Mouse (Mus musculus) cerebellum, postnatal 25 days (tissue): ENCODE measurements around the gene Usp49.
"Not testable (repeated sequence)": the region's sequence is repeated elsewhere in the genome, so short reads cannot be mapped to it uniquely, and the experiment has no call there.

Experiments
- DNase-seq, 2 experiments: peaks; one replicate each; pipeline ENCODE4 v3.0.0; 2021; ENCODE audit warnings: mixed read lengths in 2 of 2

Usp49 gene

DNA sequence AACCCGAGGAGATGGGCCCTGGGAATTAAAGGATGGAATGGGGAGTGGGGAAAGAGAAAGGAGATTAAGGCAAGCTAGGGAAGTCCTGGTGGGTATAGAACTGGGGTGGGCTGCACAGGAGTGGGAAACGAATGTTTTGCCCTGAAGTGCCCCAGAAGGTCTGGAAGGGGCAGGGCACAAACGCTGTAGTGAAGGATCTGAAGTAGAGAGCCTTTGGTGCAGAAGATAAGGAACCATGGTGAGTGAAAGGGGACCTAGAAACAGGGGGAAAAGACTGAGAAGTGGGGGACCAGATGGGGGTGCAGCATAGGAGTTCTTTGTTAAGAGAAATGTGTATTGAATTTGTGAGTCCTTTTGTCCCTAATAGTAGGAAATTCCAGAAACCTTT, at the start of gene Usp49:
Gene Usp49, plus strand, starts transcription at position 13 of the 388 bp plus-strand sequence.
- DNase-seq = no peak

GRCm38 (mm10) chr17:47580962-47581361, 49.5 kb upstream of the Usp49 start:
- DNase-seq = no peak

DNA sequence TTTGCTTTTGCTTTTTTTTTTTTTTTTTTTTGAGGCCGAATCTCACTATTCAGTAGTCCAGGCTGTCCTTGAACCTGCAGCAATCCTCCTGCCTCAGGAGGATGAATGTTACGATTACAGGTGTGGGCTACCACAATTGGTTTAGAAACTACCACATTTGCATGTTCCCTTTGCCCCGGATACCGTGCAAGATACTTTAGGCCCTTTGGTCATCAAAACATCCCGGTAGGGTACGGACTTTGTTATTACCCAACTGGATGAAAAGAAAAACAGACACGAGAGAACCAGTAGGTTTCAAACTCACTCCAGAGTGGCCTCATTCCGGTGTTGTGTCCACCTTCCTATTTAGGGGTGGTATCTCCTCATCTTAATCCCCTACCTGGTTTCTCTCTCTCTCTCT, 42.0 kb upstream of the Usp49 start:
- DNase-seq = no peak

DNA sequence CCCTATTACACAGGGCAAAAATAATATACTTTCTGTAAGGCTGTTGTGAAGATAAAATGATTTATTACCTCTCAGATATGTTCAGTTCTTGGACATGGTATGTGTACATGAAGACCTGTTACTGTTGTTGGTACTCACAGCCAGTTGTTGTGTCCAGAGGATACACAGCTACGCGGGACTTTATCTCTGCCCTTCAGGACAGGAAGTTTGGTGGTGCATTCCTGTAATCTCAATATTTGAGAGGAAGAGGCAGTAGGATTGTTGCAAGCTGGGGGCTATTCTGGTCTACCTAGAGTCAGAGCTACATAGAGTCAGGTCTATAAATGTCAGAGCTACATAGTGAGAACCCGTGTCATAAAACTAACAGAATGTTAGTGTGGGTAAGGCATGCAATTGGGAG, 39.4 kb upstream of the Usp49 start:
- DNase-seq = no peak

GRCm38 (mm10) chr17:47593215-47593853, 37.2 kb upstream of the Usp49 start:
- peak; percentile 90 to 97 for DNase-seq

- peak in 1 of 2 experiments; percentile 33 for DNase-seq
Measured at GRCm38 (mm10) chr17:47593854-47594182, 36.7 kb upstream of the Usp49 start.

- DNase-seq = peak; percentile 35 to 44
Measured at GRCm38 (mm10) chr17:47594183-47594968, 36.1 kb upstream of the Usp49 start.

DNA sequence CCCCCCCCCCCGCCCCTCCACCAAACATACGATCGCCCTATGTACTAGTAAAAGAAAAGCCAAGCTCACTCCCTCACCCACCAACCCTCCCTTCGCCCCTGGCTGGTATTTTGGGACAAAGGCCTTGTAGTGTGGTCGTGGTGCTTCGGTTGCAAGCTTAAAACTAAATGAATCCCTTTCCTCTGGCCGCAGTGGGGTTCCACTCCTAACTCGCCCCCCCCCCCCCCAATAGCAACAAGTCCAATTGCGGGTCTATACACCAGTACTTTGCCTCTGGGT, 35.6 kb upstream of the Usp49 start:
- no peak for DNase-seq

- no peak for DNase-seq
Measured at GRCm38 (mm10) chr17:47595248-47596161, 35.0 kb upstream of the Usp49 start.

- DNase-seq = no peak
Measured at GRCm38 (mm10) chr17:47596162-47596838, 34.2 kb upstream of the Usp49 start.

- DNase-seq = no peak
Measured at GRCm38 (mm10) chr17:47596839-47597164, 33.7 kb upstream of the Usp49 start.

DNA sequence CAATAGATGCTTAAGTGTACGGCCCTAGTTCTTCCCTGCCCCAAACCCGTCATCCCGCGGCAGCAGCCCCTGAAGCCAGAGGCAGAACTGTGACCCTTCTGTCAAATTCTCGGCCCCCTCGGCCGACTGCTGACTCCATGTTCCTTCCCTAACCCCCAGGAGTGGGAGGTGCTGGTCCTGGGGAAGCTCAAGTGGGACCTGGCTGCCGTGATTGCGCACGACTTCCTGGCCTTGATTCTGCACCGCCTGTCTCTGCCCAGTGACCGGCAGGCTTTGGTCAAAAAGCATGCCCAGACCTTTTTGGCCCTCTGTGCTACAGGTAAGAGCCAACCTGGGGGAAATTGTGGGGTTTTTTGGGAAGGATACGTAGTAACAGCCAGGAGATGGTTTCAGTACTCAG, 33.2 kb upstream of the Usp49 start:
- DNase-seq = no peak

DNA sequence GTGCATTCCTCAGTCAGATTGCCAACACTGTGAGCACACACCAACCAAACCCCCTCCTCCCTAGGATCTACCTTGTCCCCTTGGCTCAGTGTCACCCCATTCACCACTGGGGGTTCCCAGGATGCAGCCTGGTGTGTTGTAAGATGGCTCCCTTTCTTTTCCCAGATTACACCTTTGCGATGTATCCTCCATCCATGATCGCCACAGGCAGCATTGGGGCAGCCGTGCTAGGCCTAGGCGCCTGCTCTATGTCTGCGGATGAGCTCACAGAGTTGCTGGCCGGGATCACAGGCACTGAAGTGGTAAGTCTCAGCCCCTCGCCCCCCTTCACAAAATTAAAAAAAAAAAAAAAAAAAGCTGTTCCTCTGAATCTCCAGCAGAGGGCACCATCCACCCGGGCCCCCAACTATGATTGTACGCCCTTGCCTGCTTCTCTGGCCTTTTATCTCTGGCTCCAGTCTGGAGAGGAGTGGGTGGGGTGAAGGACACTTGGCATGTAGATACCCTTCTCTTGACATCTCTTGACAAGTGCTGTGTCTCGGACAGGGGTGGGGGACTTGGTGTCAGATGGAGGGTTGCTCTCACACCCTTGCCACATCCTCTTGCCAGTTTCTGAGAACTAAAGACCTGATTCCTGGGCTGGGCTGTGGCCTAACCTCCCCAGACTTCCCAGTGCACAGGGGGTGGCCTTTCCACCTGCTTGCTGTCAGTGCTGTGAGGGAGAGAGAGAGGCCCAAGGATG, 32.5 kb upstream of the Usp49 start:
- peak; percentile 37 to 49 for DNase-seq

DNA sequence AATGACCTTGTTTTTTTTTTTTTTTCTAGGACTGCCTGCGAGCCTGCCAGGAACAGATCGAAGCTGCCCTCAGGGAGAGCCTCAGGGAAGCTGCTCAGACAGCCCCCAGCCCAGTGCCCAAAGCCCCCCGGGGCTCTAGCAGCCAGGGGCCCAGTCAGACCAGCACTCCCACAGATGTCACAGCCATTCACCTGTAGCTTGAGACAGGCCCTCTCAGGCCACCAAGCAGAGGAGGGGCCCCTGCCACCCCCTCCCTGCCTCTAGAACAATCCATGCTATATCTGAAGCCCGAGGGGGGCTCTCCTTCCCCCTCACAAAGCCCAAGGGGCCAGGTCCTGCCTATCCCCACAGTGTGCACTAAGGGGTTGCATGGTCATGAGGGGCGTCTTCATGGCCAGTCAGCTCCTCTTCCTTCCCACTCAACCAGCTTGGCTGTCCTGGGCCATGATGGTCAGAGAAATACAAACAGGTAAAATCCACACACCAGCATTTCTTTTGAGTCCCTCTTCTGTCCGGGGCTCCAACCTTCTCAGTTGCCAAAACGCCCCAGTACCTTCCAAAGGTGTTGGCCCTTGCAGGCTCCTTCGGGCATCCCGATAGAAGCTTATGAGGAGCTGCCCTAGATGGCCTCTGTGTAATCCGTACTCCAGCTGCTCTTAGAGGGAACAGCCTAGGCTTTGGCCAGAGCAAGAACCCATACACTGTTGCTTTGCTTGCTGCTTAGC, 31.7 kb upstream of the Usp49 start:
- not testable (repeated sequence) for DNase-seq

DNA sequence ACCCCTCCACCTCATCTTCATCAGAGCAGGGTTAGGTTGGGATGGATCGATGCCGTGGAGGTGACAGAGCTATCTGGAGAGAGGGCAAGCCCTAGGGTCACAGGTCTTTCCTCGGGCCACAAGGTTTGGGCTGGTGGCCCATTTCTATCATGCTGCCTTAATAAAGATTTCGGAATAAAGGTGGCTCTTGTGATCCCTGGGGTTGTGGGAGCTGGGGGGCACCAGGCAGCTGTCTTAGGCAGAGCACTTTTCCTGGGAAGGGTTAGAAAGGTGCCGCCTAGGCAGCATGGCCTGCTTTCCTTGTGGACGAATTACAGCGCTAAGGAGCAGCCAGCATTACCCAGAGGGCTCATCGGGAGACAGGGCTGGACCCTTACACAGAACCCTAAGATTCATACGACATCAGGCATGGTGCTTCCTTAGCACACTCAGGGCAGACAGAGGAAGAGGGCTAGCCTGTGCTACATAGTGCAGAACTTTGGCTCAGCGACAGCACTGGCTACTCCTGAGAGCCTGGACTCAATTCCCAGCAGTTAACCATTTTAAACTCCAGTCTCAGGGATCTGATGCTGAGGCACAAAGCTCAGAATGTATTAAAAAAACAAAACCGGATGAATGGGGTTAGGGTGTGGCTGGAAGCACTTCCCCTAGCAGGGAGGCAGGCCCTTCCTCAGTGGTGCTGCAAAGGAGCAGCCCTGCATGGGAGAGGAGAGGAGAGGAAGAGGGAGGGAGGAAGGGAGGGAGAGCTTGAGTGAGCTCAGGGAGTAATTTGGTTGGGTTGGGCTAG, 30.8 kb upstream of the Usp49 start:
- no peak for DNase-seq

DNA sequence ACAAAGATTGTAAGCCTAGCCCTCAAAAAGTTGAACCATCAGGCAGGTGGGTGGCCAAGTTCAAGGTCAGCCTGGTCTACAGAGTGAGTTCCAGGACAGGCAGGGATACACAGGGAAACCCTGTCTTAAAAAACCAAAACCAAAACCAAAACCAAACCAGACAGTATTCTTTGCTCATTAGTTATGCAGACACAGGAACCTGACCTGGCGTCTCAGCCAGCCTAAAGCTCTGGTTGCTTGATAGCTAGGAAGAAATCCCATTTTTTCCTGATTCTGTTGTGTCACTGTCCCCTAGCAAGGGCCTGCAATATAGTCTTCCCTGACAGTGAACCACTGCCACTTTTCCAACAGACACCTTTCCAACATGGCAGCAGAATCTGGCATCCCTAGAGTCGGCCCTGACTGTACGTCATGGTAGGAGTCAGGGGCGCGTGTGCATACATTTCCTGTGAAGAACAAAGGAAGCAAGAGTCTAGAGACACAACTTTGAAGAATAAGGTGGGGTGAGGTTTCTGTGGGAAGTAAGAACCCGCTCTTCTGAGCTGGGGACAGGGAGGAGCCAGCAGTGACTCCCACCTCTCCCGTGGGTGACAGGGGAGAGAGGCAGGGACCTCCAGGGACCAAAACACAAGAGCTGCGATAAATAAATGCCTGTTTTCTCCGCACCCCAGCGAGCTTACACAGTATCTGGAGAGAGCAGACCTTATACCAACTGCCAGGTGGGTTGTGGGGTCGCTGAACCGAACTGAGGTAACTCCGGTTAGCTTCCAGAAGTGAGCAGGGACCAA, 29.7 kb upstream of the Usp49 start:
- DNase-seq = no peak

DNA sequence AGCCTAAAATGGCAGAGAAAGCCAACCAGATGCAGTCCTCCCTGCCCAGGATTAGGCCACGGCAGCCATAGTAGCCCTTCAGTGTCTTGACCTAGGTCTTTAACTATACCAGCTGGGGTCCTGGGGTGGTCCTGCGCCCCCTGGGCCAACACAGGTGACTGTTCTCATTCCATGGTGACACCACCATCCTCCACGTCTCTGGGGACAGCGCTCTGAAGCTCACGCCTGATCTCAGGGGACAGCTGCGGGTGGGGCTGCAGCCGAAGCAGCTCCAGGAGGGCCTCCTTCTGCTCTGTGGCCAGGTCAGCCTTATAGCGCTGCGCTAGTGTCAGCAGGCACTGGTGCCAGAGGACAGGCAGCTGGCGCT, 29.1 kb upstream of the Usp49 start:
- no peak for DNase-seq

DNA sequence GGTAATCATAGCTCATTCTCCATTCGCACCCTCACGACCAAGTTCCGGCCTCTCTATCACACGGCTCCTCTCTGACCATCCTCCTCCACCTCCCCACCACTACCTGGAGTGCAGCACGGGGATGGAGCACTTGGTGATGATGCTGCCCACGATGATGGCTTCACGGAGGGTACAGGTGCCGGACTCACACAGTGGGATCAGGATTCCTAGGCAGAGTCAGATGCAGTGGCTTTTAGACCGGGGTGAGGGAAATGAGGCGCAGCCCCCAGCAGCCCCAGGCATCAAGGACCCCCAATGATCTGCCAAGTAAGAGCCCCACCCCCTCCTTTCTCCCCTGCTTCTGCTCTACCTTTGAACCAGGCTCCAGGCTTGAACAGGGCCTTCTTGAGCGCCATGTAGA, 28.2 kb upstream of the Usp49 start:
- DNase-seq = no peak

DNA sequence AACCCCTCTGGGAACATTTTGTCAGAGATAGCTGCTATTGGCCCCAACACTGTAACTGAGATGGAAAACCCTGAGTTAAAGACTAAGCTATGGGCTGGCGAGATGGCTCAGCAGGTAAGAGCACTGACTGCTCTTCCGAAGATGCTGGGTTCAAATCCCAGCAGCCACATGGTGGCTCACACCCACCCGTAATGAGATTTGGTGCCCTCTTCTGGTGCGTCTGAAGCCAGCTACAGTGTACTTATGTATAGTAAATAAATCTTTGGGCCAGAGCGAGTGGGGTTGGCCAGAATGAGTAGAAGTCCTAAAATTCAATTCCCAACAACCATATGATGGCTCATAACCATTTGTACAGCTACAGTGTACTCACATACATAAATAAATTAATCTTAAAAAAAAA, 24.3 kb upstream of the Usp49 start:
- DNase-seq = no peak

- no peak for DNase-seq
Measured at GRCm38 (mm10) chr17:47609182-47609581, 21.3 kb upstream of the Usp49 start.
